In genomic region chr9:118822186-118822555, GRCm38 (mm10) we compare ENCODE assay signal across 10 mouse cellular contexts.
DNase-seq lines count a peak whose midpoint lies in the region; ATAC-seq lines count a peak whose summit lies in the region.
"Had no signal": no experiment of that assay in that cellular context is flagged by ENCODE, and none has a peak within 500 bp of the region (broad histone marks: within the 10 kb centered on the region; RNA-seq: fewer than 3 reads in every experiment).

No protein-coding gene starts in this region.

- H3K4me2 ChIP-seq in heart, embryonic 14.5 days (ENCODE audit: low read length): peak overlapping the region; percentile 57
- H3K4me2 ChIP-seq in neural tube, embryonic 11.5 days (ENCODE audit: low read depth): 0 out of 2 replicates have a peak overlapping the region, but pooled peaks have one; percentile 20
- H3K4me2 ChIP-seq in limb, embryonic 15.5 days: 0 out of 2 replicates have a peak overlapping the region, but pooled peaks have one; percentile 17

- 29% methylated on average over 3 of the region's 3 CpGs for WGBS in heart, embryonic 14.5 days
- 66% methylated on average over 3 of the region's 3 CpGs for WGBS in neural tube, embryonic 11.5 days
- 55% methylated on average over 3 of the region's 3 CpGs for WGBS in limb, embryonic 15.5 days

- H3K9me3 ChIP-seq in heart, embryonic 14.5 days (ENCODE audit: control insufficient read depth, low read length): no peaks in the 10 kb centered on the region
- H3K9me3 ChIP-seq in neural tube, embryonic 11.5 days (ENCODE audit: control insufficient read depth, low read length): no peaks in the 10 kb centered on the region
- H3K9me3 ChIP-seq in limb, embryonic 15.5 days: no peaks in the 10 kb centered on the region

- no peak for DNase-seq in heart, postnatal 36 days
- no peak for DNase-seq in neural tube, embryonic 11.5 days (ENCODE audit: low spot score)
- DNase-seq in neural tube, embryonic 10.5 days (ENCODE audit: extremely low spot score, low spot score): no peak
- no peak for DNase-seq in thymus, postnatal 0 days (ENCODE audit: low spot score)
- no peak for DNase-seq in spleen, adult 18-20 months
- no peak for DNase-seq in left cerebral cortex, postnatal 14 days (ENCODE audit: low spot score in 2 of 2)
- DNase-seq: gastrocnemius, postnatal 25 days had no signal

- ATAC-seq in heart, embryonic 14.5 days (ENCODE audit: insufficient number of reproducible peaks, insufficient read depth, low FRiP score, low read depth): peak; percentile 35; the same call in 1 of the 2 replicates
- no peak for ATAC-seq in neural tube, embryonic 11.5 days (ENCODE audit: insufficient read depth, low FRiP score, low TSS enrichment)
- no peak for ATAC-seq in limb, embryonic 15.5 days (ENCODE audit: insufficient number of reproducible peaks, low FRiP score, low TSS enrichment, low read depth)

- peak overlapping the region; percentile 9 to 11; a peak in 2 of 4 replicates for H3K4me3 ChIP-seq in heart, embryonic 14.5 days (ENCODE audit: control insufficient read depth in 1 of 2, insufficient read depth in 1 of 2, low read depth in 1 of 2, low read length in 2 of 2)
- no peak overlapping the region for H3K4me3 ChIP-seq in neural tube, embryonic 11.5 days (ENCODE audit: low read depth, low read length)
- no peak overlapping the region for H3K4me3 ChIP-seq in limb, embryonic 15.5 days

- H3K36me3 ChIP-seq in heart, embryonic 14.5 days (ENCODE audit: control insufficient read depth, insufficient read depth, low read length): no peaks in the 10 kb centered on the region
- H3K36me3 ChIP-seq in neural tube, embryonic 11.5 days (ENCODE audit: control insufficient read depth, insufficient read depth, low read length): no peaks in the 10 kb centered on the region
- no peaks in the 10 kb centered on the region for H3K36me3 ChIP-seq in limb, embryonic 15.5 days

- peak overlapping the region; percentile 62 for H3K9ac ChIP-seq in heart, embryonic 14.5 days (ENCODE audit: low read length)
- H3K9ac ChIP-seq in neural tube, embryonic 11.5 days (ENCODE audit: low read length): no peak overlapping the region
- H3K9ac ChIP-seq in limb, embryonic 15.5 days: no peak overlapping the region
- H3K9ac ChIP-seq: liver, embryonic 14.5 days had no signal

- H3K27me3 ChIP-seq in heart, embryonic 14.5 days (ENCODE audit: control insufficient read depth, insufficient read depth, low read length): no peaks in the 10 kb centered on the region
- H3K27me3 ChIP-seq in neural tube, embryonic 11.5 days (ENCODE audit: control insufficient read depth, insufficient read depth, low read length): no peaks in the 10 kb centered on the region
- no peaks in the 10 kb centered on the region for H3K27me3 ChIP-seq in limb, embryonic 15.5 days

- intact Hi-C loops in heart, postnatal 36 days (cut with DNase I): no loop called here
- intact Hi-C loops in left cerebral cortex, postnatal 14 days (cut with DNase I): no loop called here

- 0 out of 4 replicates have a peak overlapping the region, but pooled peaks of 1 of the 2 experiments have one; percentile 11 for H3K27ac ChIP-seq in heart, embryonic 14.5 days (replicated peaks in 1 of 2; ENCODE audit: control insufficient read depth in 1 of 2, insufficient read depth in 1 of 2, low read depth in 2 of 2, low read length in 2 of 2)
- H3K27ac ChIP-seq in neural tube, embryonic 11.5 days (ENCODE audit: low read depth, low read length): no peak overlapping the region
- no peak overlapping the region for H3K27ac ChIP-seq in limb, embryonic 15.5 days
- H3K27ac ChIP-seq: liver, embryonic 14.5 days had no signal

- H3K4me1 ChIP-seq in heart, embryonic 14.5 days (ENCODE audit: control insufficient read depth in 2 of 2, insufficient read depth in 2 of 2, low read length in 2 of 2): peaks cover 13 to 15% of the 10 kb centered on the region in 2 experiments
- no peaks in the 10 kb centered on the region; the same call in 1 of the 2 replicates for H3K4me1 ChIP-seq in neural tube, embryonic 11.5 days (ENCODE audit: control insufficient read depth, insufficient read depth, low read length)
- H3K4me1 ChIP-seq in limb, embryonic 15.5 days: peaks cover 35% of the 10 kb centered on the region

Comparison
In these comparisons a context has a peak if more than half of its experiments do, and no peak if none do; other contexts are left out.
1. H3K4me3 ChIP-seq: peak in heart, embryonic 14.5 days (2 of 2); none in neural tube, embryonic 11.5 days (single experiment) and limb, embryonic 15.5 days (single experiment).
2. Peak in every context shown above with its lines, with median percentiles within 50 percentile points of each other: H3K4me2 ChIP-seq.